Mouse (Mus musculus) C2C12 (cell line): ENCODE data around the gene Sypl2. TPM values are rescaled to one million over a fixed set of nuclear protein-coding genes. Genes with fewer than 3 reads are reported as not detected.

Experiments used
- H3K27me3 ChIP-seq: one replicate; pipeline ENCODE4 v1.6.1; 2011; ENCODE audit not compliant: control insufficient read depth, insufficient read depth, insufficient read length
- H3K36me3 ChIP-seq: one replicate; pipeline ENCODE4 v1.6.1; 2011; ENCODE audit not compliant: control insufficient read depth, insufficient read depth
- H3K4me3 ChIP-seq: one replicate; pipeline ENCODE4 v1.5.1; 2011; ENCODE audit warnings: mild to moderate bottlenecking, control low read depth; ENCODE audit not compliant: poor library complexity, insufficient read depth, severe bottlenecking
- H3K79me2 ChIP-seq: one replicate; pipeline ENCODE4 v1.6.1; 2011; ENCODE audit not compliant: control insufficient read depth, insufficient read depth
- H3K79me3 ChIP-seq: one replicate; pipeline ENCODE4 v1.6.1; 2011; ENCODE audit warnings: low read depth, control low read depth
- H3ac ChIP-seq: one replicate; pipeline ENCODE3; 2011; ENCODE audit warnings: low read depth; ENCODE audit not compliant: control insufficient read depth, insufficient read length
- CEBPB ChIP-seq: IDR thresholded peaks from one replicate; pipeline ENCODE4 v1.6.1; 2011; ENCODE audit warnings: low read depth, mild to moderate bottlenecking, control low read depth, moderate library complexity
- CTCF ChIP-seq: IDR thresholded peaks from one replicate; pipeline ENCODE4 v1.5.1; 2011; ENCODE audit not compliant: control insufficient read depth, insufficient read depth, insufficient read length
- FOSL1 ChIP-seq: IDR thresholded peaks from one replicate; pipeline ENCODE4 v1.8.0; 2011; ENCODE audit warnings: mild to moderate bottlenecking, low read length; ENCODE audit not compliant: poor library complexity, insufficient read depth, severe bottlenecking
- MAX ChIP-seq: IDR thresholded peaks from one replicate; pipeline ENCODE4 v1.6.1; 2011; ENCODE audit warnings: mild to moderate bottlenecking, control low read depth
- MYOD1 ChIP-seq: IDR thresholded peaks from one replicate; pipeline ENCODE4 v1.6.1; 2011; ENCODE audit warnings: low read depth; ENCODE audit not compliant: control insufficient read depth, insufficient read length
- MYOG ChIP-seq: IDR thresholded peaks from one replicate; pipeline ENCODE4 v1.6.1; 2011; ENCODE audit not compliant: control insufficient read depth, insufficient read length; ENCODE audit errors: extremely low read depth
- USF1 ChIP-seq: IDR thresholded peaks from one replicate; pipeline ENCODE4 v1.6.1; 2011; ENCODE audit warnings: low read depth, mild to moderate bottlenecking, control low read depth, moderate library complexity
- polyA plus RNA-seq: library from polyadenylated mRNA; unstranded; fragments of >200 nt; fragmentation: generic; extraction: Trizol; gene quantifications from one replicate; pipeline ENCODE4 v1.2.1, GENCODE M21; 2012; ENCODE audit warnings: missing spikeins

Gene Sypl2
- polyA plus RNA-seq, 1 experiment: not detected

DNA sequence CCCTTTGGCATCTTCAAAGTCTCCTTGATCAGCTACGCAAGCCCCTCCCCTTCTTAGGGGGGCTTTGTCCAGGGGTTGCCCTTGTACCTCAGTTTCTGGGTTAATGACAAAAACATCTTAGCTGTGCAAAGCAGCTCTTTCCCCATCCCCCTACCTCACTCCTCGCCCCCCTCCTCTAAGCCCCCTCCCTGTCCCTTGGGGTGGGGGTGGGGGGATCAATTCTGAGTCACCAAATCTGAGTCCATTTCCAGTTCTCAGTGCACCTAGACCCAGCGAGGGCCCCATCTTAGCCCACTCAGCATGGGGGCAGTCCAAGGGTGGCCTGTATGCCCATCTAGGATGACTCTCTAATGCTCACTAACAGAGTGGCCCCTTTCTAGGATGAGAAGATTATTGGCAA lies 17.4 kb downstream of the Sypl2 start:
- H3K27me3 ChIP-seq: peaks cover 4% of the 10 kb centered on the region
- H3K79me2 ChIP-seq: peaks cover 23% of the 10 kb centered on the region
- H3K4me3 ChIP-seq: peak overlapping the region; percentile 59
- no peak overlapping the region for H3ac ChIP-seq
- H3K79me3 ChIP-seq: peaks cover 6% of the 10 kb centered on the region
- TF ChIP-seq MYOD1 (no peak), MAX (no peak), USF1 (no peak), MYOG (no peak), FOSL1 (no peak), CEBPB (no peak)
- H3K36me3 ChIP-seq: peaks cover 12% of the 10 kb centered on the region

- H3K4me3 ChIP-seq: no peak overlapping the region
- H3K36me3 ChIP-seq: peaks cover 26% of the 10 kb centered on the region
- no peak for TF ChIP-seq CEBPB
- TF ChIP-seq FOSL1: no peak
- TF ChIP-seq USF1: no peak
- TF ChIP-seq CTCF: no peak
- TF ChIP-seq MYOD1: no peak
- TF ChIP-seq MAX: no peak
- TF ChIP-seq MYOG: no peak
- no peaks in the 10 kb centered on the region for H3K27me3 ChIP-seq
- H3ac ChIP-seq: no peak overlapping the region
- H3K79me2 ChIP-seq: peaks cover 23% of the 10 kb centered on the region
- peaks cover 6% of the 10 kb centered on the region for H3K79me3 ChIP-seq
Measured at GRCm38 (mm10) chr3:108206731-108207375, 19.6 kb downstream of the Sypl2 start.

DNA sequence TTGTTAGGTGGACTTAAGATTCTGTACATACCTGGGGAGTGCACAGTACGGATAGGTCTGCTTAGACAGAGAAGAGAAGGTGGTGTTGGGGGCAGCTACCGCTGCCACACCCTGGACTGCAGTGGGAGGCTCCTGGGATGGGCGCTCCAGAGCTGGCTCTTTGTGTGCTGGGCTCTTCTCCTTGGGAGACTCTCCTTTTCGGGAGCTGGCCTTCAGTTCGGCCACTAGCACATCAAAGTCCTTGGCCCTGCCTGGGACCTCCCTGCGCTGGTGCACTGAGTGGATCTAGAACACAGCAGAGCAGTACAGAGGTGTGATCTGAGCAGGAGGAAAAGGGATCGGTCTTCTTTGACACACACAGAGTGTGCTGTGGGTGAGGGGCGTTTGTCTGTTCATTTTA lies 20.8 kb downstream of the Sypl2 start:
- TF ChIP-seq CTCF (no peak), FOSL1 (no peak), MAX (no peak), MYOG (no peak), MYOD1 (no peak), CEBPB (no peak), USF1 (no peak)
- Histone ChIP-seq H3K27me3 (no peaks in the 10 kb centered on the region), H3K36me3 (peaks cover 26% of the 10 kb centered on the region), H3ac (no peak overlapping the region), H3K4me3 (no peak overlapping the region), H3K79me3 (peaks cover 6% of the 10 kb centered on the region), H3K79me2 (peaks cover 23% of the 10 kb centered on the region)

DNA sequence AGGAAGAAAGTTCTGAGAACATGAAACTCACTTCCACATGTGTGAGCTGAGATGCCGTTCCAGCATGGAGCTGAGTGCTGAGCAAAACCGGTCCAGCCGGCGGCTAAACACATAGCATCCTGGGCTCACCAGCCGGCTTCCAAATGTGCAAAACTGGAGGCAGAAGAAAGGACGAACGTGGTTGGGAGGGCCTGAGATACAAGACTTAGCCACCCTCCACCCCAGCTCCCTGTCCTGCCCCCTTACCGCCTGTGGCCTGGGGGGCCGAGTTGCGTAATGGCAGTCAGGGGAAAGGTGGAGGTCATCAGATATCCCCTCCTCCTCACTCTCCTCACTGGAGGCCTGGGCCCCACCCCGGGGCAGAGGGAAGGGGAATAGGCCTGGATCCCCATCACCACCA lies 22.0 kb downstream of the Sypl2 start:
- TF ChIP-seq MAX: no peak
- no peak for TF ChIP-seq USF1
- no peak for TF ChIP-seq CEBPB
- no peak for TF ChIP-seq MYOD1
- TF ChIP-seq MYOG: no peak
- no peak for TF ChIP-seq FOSL1
- no peak for TF ChIP-seq CTCF
- Histone ChIP-seq H3K36me3 (peaks cover 26% of the 10 kb centered on the region), H3K27me3 (no peaks in the 10 kb centered on the region), H3K4me3 (no peak overlapping the region), H3K79me3 (peaks cover 9% of the 10 kb centered on the region), H3ac (no peak overlapping the region), H3K79me2 (peaks cover 17% of the 10 kb centered on the region)

DNA sequence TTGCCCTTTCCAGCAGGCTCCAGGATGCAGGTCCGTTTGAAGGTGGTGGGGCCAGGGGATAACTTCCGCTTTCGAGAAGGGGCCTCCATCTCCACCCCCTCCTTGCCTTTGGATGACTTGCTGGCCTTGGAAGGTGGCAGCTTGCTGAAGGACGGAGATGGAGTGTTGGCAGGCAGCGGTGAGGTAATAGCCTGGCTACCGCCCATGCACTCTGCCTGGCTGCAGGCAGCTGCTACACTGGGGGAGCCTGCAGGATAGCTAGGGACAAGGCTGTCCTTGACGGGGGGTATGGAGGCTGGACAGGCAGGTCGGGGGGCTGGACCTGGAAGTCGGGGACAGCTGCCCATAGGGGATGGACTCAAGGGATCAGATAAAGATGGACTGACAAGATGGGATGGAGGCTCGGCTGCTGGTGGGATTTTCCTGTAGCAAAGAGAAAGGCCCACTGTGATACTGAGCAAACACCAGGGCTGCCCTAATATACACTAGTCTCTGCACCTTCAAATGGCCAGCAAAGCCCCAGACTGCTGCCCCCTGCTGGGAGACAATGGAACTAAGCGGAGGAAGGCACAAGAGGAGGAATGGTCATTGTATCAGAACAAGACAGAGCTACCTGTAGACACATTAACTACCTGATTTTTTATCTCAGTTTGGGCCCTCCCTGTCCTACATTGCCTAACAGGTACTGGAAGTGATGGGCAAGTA lies 22.7 kb downstream of the Sypl2 start:
- Histone ChIP-seq H3K4me3 (no peak overlapping the region), H3ac (no peak overlapping the region), H3K36me3 (peaks cover 31% of the 10 kb centered on the region), H3K79me3 (peaks cover 8% of the 10 kb centered on the region), H3K79me2 (peaks cover 10% of the 10 kb centered on the region), H3K27me3 (no peaks in the 10 kb centered on the region)
- TF ChIP-seq CTCF (peak; percentile 58), CEBPB (no peak), MYOD1 (no peak)

- Histone ChIP-seq H3K4me3 (no peak overlapping the region), H3K79me3 (peaks cover 7% of the 10 kb centered on the region), H3ac (no peak overlapping the region), H3K36me3 (peaks cover 32% of the 10 kb centered on the region), H3K27me3 (no peaks in the 10 kb centered on the region), H3K79me2 (peaks cover 5% of the 10 kb centered on the region)
- TF ChIP-seq CEBPB (no peak), FOSL1 (no peak), MYOD1 (no peak), MYOG (no peak), MAX (no peak), USF1 (no peak)
Measured at GRCm38 (mm10) chr3:108203212-108203611, 23.2 kb downstream of the Sypl2 start.
